Mouse (Mus musculus): ENCODE measurements around the gene Mef2d. TPM values are rescaled to one million over a fixed set of nuclear protein-coding genes. Genes with fewer than 3 reads are reported as not detected.

The Mef2d gene
- total RNA-seq, 1 experiment = 10.4 TPM

- H3K9me3 ChIP-seq (ENCODE audit: control insufficient read depth, insufficient read depth, low read depth, low read length) = no peaks in the 10 kb centered on the region
- in situ Hi-C loops (cut with MboI; ENCODE audit: low sequenced_read_pairs in 2 of 2, unreplicated experiment in 2 of 2) = no loop called here
- H3K9ac ChIP-seq (ENCODE audit: insufficient read depth, low read depth, low read length, poor library complexity, severe bottlenecking) = no peak overlapping the region
- TF ChIP-seq MAFK (IDR thresholded peaks at IDR 0.05; ENCODE audit: insufficient read depth, low read depth, low read length) (no peak), HCFC1 (IDR thresholded peaks at IDR 0.05; ENCODE audit: borderline replicate concordance, insufficient read depth, low read length) (no peak), ZC3H11A (IDR thresholded peaks at IDR 0.05; ENCODE audit: borderline replicate concordance, low read depth, low read length) (no peak), ZNF384 (IDR thresholded peaks at IDR 0.05; ENCODE audit: low read depth, low read length) (no peak), CHD2 (IDR thresholded peaks at IDR 0.05; ENCODE audit: low read depth, low read length) (no peak)
- H3K4me1 ChIP-seq (ENCODE audit: control insufficient read depth in 2 of 2, insufficient read depth in 2 of 2, low read length in 2 of 2, poor library complexity in 1 of 2) = no peaks in the 10 kb centered on the region
- H3K4me3 ChIP-seq (ENCODE audit: insufficient read depth in 1 of 2, low read depth in 1 of 2, low read length in 2 of 2, poor library complexity in 1 of 2, severe bottlenecking in 1 of 2) = no peak overlapping the region
- H3K36me3 ChIP-seq (ENCODE audit: control insufficient read depth, insufficient read depth, low read length, poor library complexity, severe bottlenecking) = peaks cover 64% of the 10 kb centered on the region
- DNase-seq (ENCODE audit: low read depth, low spot score) = no peak
- H3K27ac ChIP-seq (ENCODE audit: insufficient read depth, low read depth, low read length, poor library complexity, severe bottlenecking) = no peak overlapping the region
Measured at GRCm38 (mm10) chr3:88102196-88102595, 40.0 kb upstream of the Mef2d start.

- DNase-seq (ENCODE audit: low read depth, low spot score) = no peak
Measured at GRCm38 (mm10) chr3:88102611-88103010, 39.6 kb upstream of the Mef2d start.

GRCm38 (mm10) chr3:88106126-88106525 is 36.0 kb upstream of the Mef2d start:
- in situ Hi-C loops (cut with MboI; ENCODE audit: low sequenced_read_pairs in 2 of 2, unreplicated experiment in 2 of 2) = no loop called here
- Histone ChIP-seq H3K27ac (ENCODE audit: insufficient read depth, low read depth, low read length, poor library complexity, severe bottlenecking) (no peak overlapping the region), H3K4me1 (ENCODE audit: control insufficient read depth in 2 of 2, insufficient read depth in 2 of 2, low read length in 2 of 2, poor library complexity in 1 of 2) (no peaks in the 10 kb centered on the region)

More at GRCm38 (mm10) chr3:88102611-88103010, 39.6 kb upstream of the Mef2d start:
- no peaks in the 10 kb centered on the region for H3K9me3 ChIP-seq (ENCODE audit: control insufficient read depth, insufficient read depth, low read depth, low read length)
- H3K9ac ChIP-seq (ENCODE audit: insufficient read depth, low read depth, low read length, poor library complexity, severe bottlenecking) = no peak overlapping the region
- H3K4me3 ChIP-seq (ENCODE audit: insufficient read depth in 1 of 2, low read depth in 1 of 2, low read length in 2 of 2, poor library complexity in 1 of 2, severe bottlenecking in 1 of 2) = no peak overlapping the region
- H3K4me1 ChIP-seq (ENCODE audit: control insufficient read depth in 2 of 2, insufficient read depth in 2 of 2, low read length in 2 of 2, poor library complexity in 1 of 2) = no peaks in the 10 kb centered on the region
- no peak overlapping the region for H3K27ac ChIP-seq (ENCODE audit: insufficient read depth, low read depth, low read length, poor library complexity, severe bottlenecking)
- no peak for TF ChIP-seq MAFK (IDR thresholded peaks at IDR 0.05; ENCODE audit: insufficient read depth, low read depth, low read length)
- no peak for TF ChIP-seq ZC3H11A (IDR thresholded peaks at IDR 0.05; ENCODE audit: borderline replicate concordance, low read depth, low read length)
- no peak for TF ChIP-seq ZNF384 (IDR thresholded peaks at IDR 0.05; ENCODE audit: low read depth, low read length)
- TF ChIP-seq CHD2 (IDR thresholded peaks at IDR 0.05; ENCODE audit: low read depth, low read length) = no peak
- TF ChIP-seq HCFC1 (IDR thresholded peaks at IDR 0.05; ENCODE audit: borderline replicate concordance, insufficient read depth, low read length) = no peak
- in situ Hi-C loops (cut with MboI; ENCODE audit: low sequenced_read_pairs in 2 of 2, unreplicated experiment in 2 of 2) = no loop called here
- peaks cover 68% of the 10 kb centered on the region for H3K36me3 ChIP-seq (ENCODE audit: control insufficient read depth, insufficient read depth, low read length, poor library complexity, severe bottlenecking)

GRCm38 (mm10) chr3:88109126-88109525 is 33.0 kb upstream of the Mef2d start:
- no peak for DNase-seq (ENCODE audit: low read depth, low spot score)
- H3K4me3 ChIP-seq (ENCODE audit: insufficient read depth in 1 of 2, low read depth in 1 of 2, low read length in 2 of 2, poor library complexity in 1 of 2, severe bottlenecking in 1 of 2) = no peak overlapping the region
- no peaks in the 10 kb centered on the region for H3K4me1 ChIP-seq (ENCODE audit: control insufficient read depth in 2 of 2, insufficient read depth in 2 of 2, low read length in 2 of 2, poor library complexity in 1 of 2)
- no peak overlapping the region for H3K9ac ChIP-seq (ENCODE audit: insufficient read depth, low read depth, low read length, poor library complexity, severe bottlenecking)
- TF ChIP-seq CHD2 (IDR thresholded peaks at IDR 0.05; ENCODE audit: low read depth, low read length) (no peak), MAFK (IDR thresholded peaks at IDR 0.05; ENCODE audit: insufficient read depth, low read depth, low read length) (no peak), ZC3H11A (IDR thresholded peaks at IDR 0.05; ENCODE audit: borderline replicate concordance, low read depth, low read length) (no peak), HCFC1 (IDR thresholded peaks at IDR 0.05; ENCODE audit: borderline replicate concordance, insufficient read depth, low read length) (no peak)
- peaks cover 78% of the 10 kb centered on the region for H3K36me3 ChIP-seq (ENCODE audit: control insufficient read depth, insufficient read depth, low read length, poor library complexity, severe bottlenecking)
- in situ Hi-C loops (cut with MboI; ENCODE audit: low sequenced_read_pairs in 2 of 2, unreplicated experiment in 2 of 2) = no loop called here
- no peaks in the 10 kb centered on the region for H3K9me3 ChIP-seq (ENCODE audit: control insufficient read depth, insufficient read depth, low read depth, low read length)
- no peak overlapping the region for H3K27ac ChIP-seq (ENCODE audit: insufficient read depth, low read depth, low read length, poor library complexity, severe bottlenecking)

More at GRCm38 (mm10) chr3:88106126-88106525, 36.0 kb upstream of the Mef2d start:
- no peak overlapping the region for H3K9ac ChIP-seq (ENCODE audit: insufficient read depth, low read depth, low read length, poor library complexity, severe bottlenecking)
- no peak overlapping the region for H3K4me3 ChIP-seq (ENCODE audit: insufficient read depth in 1 of 2, low read depth in 1 of 2, low read length in 2 of 2, poor library complexity in 1 of 2, severe bottlenecking in 1 of 2)
- peaks cover 71% of the 10 kb centered on the region for H3K36me3 ChIP-seq (ENCODE audit: control insufficient read depth, insufficient read depth, low read length, poor library complexity, severe bottlenecking)
- H3K9me3 ChIP-seq (ENCODE audit: control insufficient read depth, insufficient read depth, low read depth, low read length) = no peaks in the 10 kb centered on the region
- TF ChIP-seq ZNF384 (IDR thresholded peaks at IDR 0.05; ENCODE audit: low read depth, low read length) (no peak), HCFC1 (IDR thresholded peaks at IDR 0.05; ENCODE audit: borderline replicate concordance, insufficient read depth, low read length) (no peak), CHD2 (IDR thresholded peaks at IDR 0.05; ENCODE audit: low read depth, low read length) (no peak), ZC3H11A (IDR thresholded peaks at IDR 0.05; ENCODE audit: borderline replicate concordance, low read depth, low read length) (no peak), MAFK (IDR thresholded peaks at IDR 0.05; ENCODE audit: insufficient read depth, low read depth, low read length) (no peak)
- DNase-seq (ENCODE audit: low read depth, low spot score) = no peak

- H3K36me3 ChIP-seq (ENCODE audit: control insufficient read depth, insufficient read depth, low read length, poor library complexity, severe bottlenecking) = peaks cover 75% of the 10 kb centered on the region
- H3K9ac ChIP-seq (ENCODE audit: insufficient read depth, low read depth, low read length, poor library complexity, severe bottlenecking) = no peak overlapping the region
- H3K4me1 ChIP-seq (ENCODE audit: control insufficient read depth in 2 of 2, insufficient read depth in 2 of 2, low read length in 2 of 2, poor library complexity in 1 of 2) = no peaks in the 10 kb centered on the region
- in situ Hi-C loops (cut with MboI; ENCODE audit: low sequenced_read_pairs in 2 of 2, unreplicated experiment in 2 of 2) = no loop called here
- DNase-seq (ENCODE audit: low read depth, low spot score) = no peak
- no peak overlapping the region for H3K4me3 ChIP-seq (ENCODE audit: insufficient read depth in 1 of 2, low read depth in 1 of 2, low read length in 2 of 2, poor library complexity in 1 of 2, severe bottlenecking in 1 of 2)
- no peak for TF ChIP-seq CHD2 (IDR thresholded peaks at IDR 0.05; ENCODE audit: low read depth, low read length)
- H3K9me3 ChIP-seq (ENCODE audit: control insufficient read depth, insufficient read depth, low read depth, low read length) = no peaks in the 10 kb centered on the region
- H3K27ac ChIP-seq (ENCODE audit: insufficient read depth, low read depth, low read length, poor library complexity, severe bottlenecking) = no peak overlapping the region
Measured at GRCm38 (mm10) chr3:88114396-88114795, 27.8 kb upstream of the Mef2d start.
